Mouse (Mus musculus) CH12.LX (cell line): ENCODE measurements around the gene Hsdl2. TPM values are rescaled to one million over a fixed set of nuclear protein-coding genes. Genes with fewer than 3 reads are reported as not detected.

Experiments used
- DNase-seq: peaks from one replicate; pipeline ENCODE4 v3.0.0-alpha.2; 2013; ENCODE audit errors: extremely low read depth
- H3K27ac ChIP-seq: 2 replicates; pipeline ENCODE4 v1.5.1; 2012; ENCODE audit warnings: low read depth, mild to moderate bottlenecking, control low read depth, moderate library complexity; ENCODE audit not compliant: insufficient read depth
- H3K27me3 ChIP-seq: replicated peaks from 2 replicates; pipeline ENCODE3; 2012; ENCODE audit warnings: inconsistent platforms
- H3K36me3 ChIP-seq, 2 experiments: replicated peaks in 1 of 2; 2 replicates each; pipeline versions ENCODE3 to v1.6.1; 2012; ENCODE audit warnings: inconsistent platforms in 1 of 2, low read length in 1 of 2, mild to moderate bottlenecking in 1 of 2, mixed read lengths in 1 of 2, moderate library complexity in 1 of 2; ENCODE audit not compliant: control insufficient read depth in 1 of 2, insufficient read depth in 1 of 2
- H3K4me1 ChIP-seq, 2 experiments: 2 replicates each; pipeline ENCODE4 v1.6.1; 2012; ENCODE audit warnings: inconsistent platforms in 1 of 2, moderate library complexity in 1 of 2; ENCODE audit not compliant: insufficient read depth in 2 of 2, control insufficient read depth in 1 of 2
- H3K4me2 ChIP-seq: 2 replicates; pipeline ENCODE4 v1.6.1; 2012; ENCODE audit warnings: low read depth, mild to moderate bottlenecking, control low read depth; ENCODE audit not compliant: poor library complexity, insufficient read depth, severe bottlenecking
- H3K4me3 ChIP-seq, 3 experiments: fragments of 150-350 bp in 1 of 3; sonication (generic) in 1 of 3; replicated peaks in 1 of 3; 2 replicates each; pipeline versions ENCODE3 to v1.5.1; 2011 to 2012; ENCODE audit warnings: low read depth in 2 of 3, low read length in 2 of 3, mild to moderate bottlenecking in 2 of 3, moderate library complexity in 2 of 3, control low read depth in 1 of 3, improper control_type of control experiment in 1 of 3, inconsistent platforms in 1 of 3, mixed read lengths in 1 of 3; ENCODE audit not compliant: poor library complexity in 1 of 3
- H3K79me2 ChIP-seq: replicated peaks from 2 replicates; pipeline ENCODE4 v1.6.1; 2012; ENCODE audit warnings: mild to moderate bottlenecking, moderate library complexity; ENCODE audit not compliant: control insufficient read depth, poor library complexity, insufficient read depth, severe bottlenecking; ENCODE audit errors: extremely low read depth
- H3K9ac ChIP-seq: 2 replicates; pipeline ENCODE4 v1.6.1; 2012; ENCODE audit warnings: low read depth, mild to moderate bottlenecking, control low read depth, moderate library complexity; ENCODE audit not compliant: insufficient read depth
- H3K9me3 ChIP-seq: replicated peaks from 2 replicates; pipeline ENCODE3; 2012; ENCODE audit warnings: low read length, inconsistent platforms, mixed read lengths
- BHLHE40 ChIP-seq: IDR thresholded peaks from 2 replicates; pipeline ENCODE4 v1.6.1; 2011; ENCODE audit warnings: mild to moderate bottlenecking, low read depth, low read length, improper control_type of control experiment
- CHD1 ChIP-seq: IDR thresholded peaks from 2 replicates; pipeline ENCODE4 v1.6.1; 2012; ENCODE audit warnings: low read depth, low read length, improper control_type of control experiment, inconsistent platforms
- CHD2 ChIP-seq: IDR thresholded peaks from 2 replicates; pipeline ENCODE4 v1.6.1; 2011; ENCODE audit warnings: low read length, improper control_type of control experiment
- CTCF ChIP-seq, 2 experiments: IDR thresholded peaks in 1 of 2; conservative IDR thresholded peaks in 1 of 2; 2 replicates each; pipeline ENCODE4 v1.5.1; 2011 to 2012; ENCODE audit warnings: low read depth in 2 of 2, low read length in 2 of 2, improper control_type of control experiment in 1 of 2, inconsistent platforms in 1 of 2, mild to moderate bottlenecking in 1 of 2, moderate library complexity in 1 of 2
- E2F4 ChIP-seq: IDR thresholded peaks from 2 replicates; pipeline ENCODE4 v1.6.1; 2011; ENCODE audit warnings: low read depth, low read length, improper control_type of control experiment; ENCODE audit not compliant: insufficient replicate concordance
- EP300 ChIP-seq: IDR thresholded peaks from 2 replicates; pipeline ENCODE4 v1.6.1; 2011; ENCODE audit warnings: low read length, improper control_type of control experiment
- GABPA ChIP-seq: IDR thresholded peaks from 2 replicates; pipeline ENCODE4 v1.6.1; 2012; ENCODE audit warnings: low read depth, low read length, improper control_type of control experiment, inconsistent platforms; ENCODE audit not compliant: insufficient replicate concordance
- HCFC1 ChIP-seq: IDR thresholded peaks from 2 replicates; pipeline ENCODE4 v1.6.1; 2012; ENCODE audit warnings: low read depth, mild to moderate bottlenecking, inconsistent platforms, low read length, improper control_type of control experiment
- MAFK ChIP-seq: IDR thresholded peaks from 2 replicates; pipeline ENCODE4 v1.6.1; 2011; ENCODE audit warnings: low read length, improper control_type of control experiment; ENCODE audit not compliant: insufficient replicate concordance
- MAX ChIP-seq: IDR thresholded peaks from 2 replicates; pipeline ENCODE4 v1.6.1; 2011; ENCODE audit warnings: low read length, improper control_type of control experiment
- MAZ ChIP-seq: IDR thresholded peaks from 2 replicates; pipeline ENCODE4 v1.6.1; 2012; ENCODE audit warnings: low read depth, mild to moderate bottlenecking, inconsistent platforms, low read length, improper control_type of control experiment, moderate library complexity
- MEF2A ChIP-seq: IDR thresholded peaks from 2 replicates; pipeline ENCODE4 v1.6.1; 2014; ENCODE audit warnings: low read depth, mild to moderate bottlenecking, inconsistent platforms, low read length, improper control_type of control experiment, borderline replicate concordance
- MXI1 ChIP-seq: IDR thresholded peaks from 2 replicates; pipeline ENCODE4 v1.6.1; 2011; ENCODE audit warnings: mild to moderate bottlenecking, low read depth, low read length, improper control_type of control experiment
- POLR2A ChIP-seq: IDR thresholded peaks from 2 replicates; pipeline ENCODE4 v1.6.1; 2011; ENCODE audit warnings: low read depth, mild to moderate bottlenecking, improper control_type of control experiment, low read length
- TBP ChIP-seq: conservative IDR thresholded peaks from 2 replicates; pipeline ENCODE4 v1.6.1; 2011; ENCODE audit warnings: low read depth, low read length, improper control_type of control experiment
- TCF12 ChIP-seq: IDR thresholded peaks from 2 replicates; pipeline ENCODE4 v1.6.1; 2014; ENCODE audit warnings: low read depth, mild to moderate bottlenecking, inconsistent platforms, low read length, improper control_type of control experiment
- USF1 ChIP-seq: IDR thresholded peaks from 2 replicates; pipeline ENCODE4 v1.6.1; 2014; ENCODE audit warnings: low read depth, mild to moderate bottlenecking, inconsistent platforms, low read length, improper control_type of control experiment
- USF2 ChIP-seq: conservative IDR thresholded peaks from 2 replicates; pipeline ENCODE4 v1.6.1; 2011; ENCODE audit warnings: low read depth, low read length, improper control_type of control experiment
- ZC3H11A ChIP-seq: IDR thresholded peaks from 2 replicates; pipeline ENCODE4 v1.6.1; 2012; ENCODE audit warnings: low read depth, mild to moderate bottlenecking, inconsistent platforms, low read length, improper control_type of control experiment
- ZKSCAN1 ChIP-seq: IDR thresholded peaks from 2 replicates; pipeline ENCODE4 v1.6.1; 2012; ENCODE audit warnings: low read depth, inconsistent platforms, low read length, improper control_type of control experiment, borderline replicate concordance
- ZMIZ1 ChIP-seq: IDR thresholded peaks from 2 replicates; pipeline ENCODE4 v1.6.1; 2012; ENCODE audit warnings: low read depth, mild to moderate bottlenecking, inconsistent platforms, low read length, improper control_type of control experiment
- dilution Hi-C: fragments of 300-500 bp; cut with MboI; formaldehyde crosslinking; loops from 2 replicates; pipeline ENCODE4 v1.14.3; 2020; ENCODE audit warnings: low sequenced_read_pairs; ENCODE audit not compliant: extremely low pct_unique_long_range_greater_than_20kb, extremely low pct_ligation_motif_present
- in situ Hi-C: fragments of 300-500 bp; cut with MboI; formaldehyde crosslinking; loops from 3 replicates; pipeline ENCODE4 v1.14.3; 2019; ENCODE audit warnings: low sequenced_read_pairs, low pct_ligation_motif_present, low pct_unique_long_range_greater_than_20kb, mixed read lengths
- polyA plus RNA-seq: library from polyadenylated mRNA; unstranded; fragments of >175 nt; gene quantifications from 2 replicates; pipeline ENCODE4 v1.2.1, GENCODE M21; 2012; ENCODE audit warnings: low read depth; ENCODE audit not compliant: insufficient read length
- total RNA-seq, 2 experiments: library from RNA; depleted of rRNA; stranded (reverse); fragments of 300-350 nt in 1 of 2; fragments of >200 nt in 1 of 2; gene quantifications; 2 replicates each; pipeline ENCODE4 v1.2.3; 2012 to 2014

Gene Hsdl2
- total and polyA plus RNA-seq, 3 experiments: 7.0 to 10.4 (median 9.7) TPM

- Histone ChIP-seq H3K27me3 (no peaks in the 10 kb centered on the region), H3K27ac (no peak overlapping the region), H3K9ac (no peak overlapping the region), H3K4me1 (no peaks in the 10 kb centered on the region), H3K36me3 (no peaks in the 10 kb centered on the region), H3K4me3 (no peak overlapping the region), H3K9me3 (no peaks in the 10 kb centered on the region), H3K4me2 (no peak overlapping the region), H3K79me2 (no peaks in the 10 kb centered on the region)
- no peak for TF ChIP-seq MXI1
- no peak for TF ChIP-seq BHLHE40
- TF ChIP-seq USF1: no peak
- no peak for TF ChIP-seq GABPA
- TF ChIP-seq MAZ: no peak
- TF ChIP-seq MAFK: no peak
- no peak for TF ChIP-seq CHD1
- no peak for TF ChIP-seq TBP
- no peak for TF ChIP-seq EP300
- TF ChIP-seq USF2: no peak
- no peak for TF ChIP-seq ZMIZ1
- no peak for TF ChIP-seq CHD2
- dilution Hi-C loops: no loop called here
- no peak for DNase-seq
- in situ Hi-C loops: no loop called here
Measured at GRCm38 (mm10) chr4:59644992-59645391, 63.6 kb downstream of the Hsdl2 start.

- no peak overlapping the region for H3K9ac ChIP-seq
- H3K27me3 ChIP-seq: no peaks in the 10 kb centered on the region
- no peak overlapping the region for H3K4me3 ChIP-seq
- dilution Hi-C loops: no loop called here
- no peaks in the 10 kb centered on the region for H3K36me3 ChIP-seq
- H3K4me2 ChIP-seq: no peak overlapping the region
- H3K4me1 ChIP-seq: no peaks in the 10 kb centered on the region
- DNase-seq: no peak
- TF ChIP-seq ZKSCAN1: no peak
- TF ChIP-seq POLR2A: no peak
- TF ChIP-seq CTCF (conservative IDR thresholded peaks at IDR 0.05 in 1 of 2, IDR thresholded peaks at IDR 0.05 in 1 of 2; ENCODE audit: low read depth in 2 of 2, low read length in 2 of 2): no peak
- no peak for TF ChIP-seq ZC3H11A
- TF ChIP-seq TCF12: no peak
- TF ChIP-seq MAX: no peak
- TF ChIP-seq E2F4: no peak
- no peak for TF ChIP-seq MEF2A
- no peak for TF ChIP-seq MAFK
- TF ChIP-seq HCFC1: no peak
- no peaks in the 10 kb centered on the region for H3K79me2 ChIP-seq
- no peak overlapping the region for H3K27ac ChIP-seq
- H3K9me3 ChIP-seq: no peaks in the 10 kb centered on the region
- in situ Hi-C loops: no loop called here
Measured at GRCm38 (mm10) chr4:59645610-59646009, 64.2 kb downstream of the Hsdl2 start.
